Mouse (Mus musculus): ENCODE measurements around the gene Lmo4. TPM values are rescaled to one million over a fixed set of nuclear protein-coding genes. Genes with fewer than 3 reads are reported as not detected.

Gene Lmo4
- polyA plus RNA-seq, 1 experiment from 2014 or later, result 49.0 TPM

- Histone ChIP-seq H3K36me3 (ENCODE audit: control insufficient read depth, insufficient read depth, low read length) (no peaks in the 10 kb centered on the region), H3K9me3 (ENCODE audit: control insufficient read depth, low read length) (no peaks in the 10 kb centered on the region), H3K4me3 (ENCODE audit: low read length) (no peak overlapping the region), H3K4me1 (ENCODE audit: control insufficient read depth, insufficient read depth, low read length) (no peaks in the 10 kb centered on the region), H3K4me2 (replicated peaks; ENCODE audit: low read depth, low read length) (no peak overlapping the region), H3K9ac (ENCODE audit: low read depth, low read length) (no peak overlapping the region), H3K27me3 (ENCODE audit: control insufficient read depth, insufficient read depth, low read length) (no peaks in the 10 kb centered on the region), H3K27ac (ENCODE audit: low read depth, low read length) (no peak overlapping the region)
- no peak for ATAC-seq (ENCODE audit: low FRiP score, low TSS enrichment)
- WGBS, result 95% methylated on average over 3 of the region's 3 CpGs
These were observed 56.8 kb downstream of the Lmo4 start for GRCm38 (mm10) chr3:144148234-144148633.

GRCm38 (mm10) chr3:144147244-144147643, 57.8 kb downstream of the Lmo4 start:
- ATAC-seq (ENCODE audit: low FRiP score, low TSS enrichment), result no peak
- Histone ChIP-seq H3K4me3 (ENCODE audit: low read length) (no peak overlapping the region), H3K4me1 (ENCODE audit: control insufficient read depth, insufficient read depth, low read length) (no peaks in the 10 kb centered on the region), H3K27me3 (ENCODE audit: control insufficient read depth, insufficient read depth, low read length) (no peaks in the 10 kb centered on the region), H3K27ac (ENCODE audit: low read depth, low read length) (no peak overlapping the region), H3K4me2 (replicated peaks; ENCODE audit: low read depth, low read length) (no peak overlapping the region), H3K9me3 (ENCODE audit: control insufficient read depth, low read length) (no peaks in the 10 kb centered on the region), H3K36me3 (ENCODE audit: control insufficient read depth, insufficient read depth, low read length) (no peaks in the 10 kb centered on the region), H3K9ac (ENCODE audit: low read depth, low read length) (no peak overlapping the region)
- 91% methylated on average over 3 of the region's 3 CpGs for WGBS

- H3K27ac ChIP-seq (ENCODE audit: low read depth, low read length), result no peak overlapping the region
- H3K9ac ChIP-seq (ENCODE audit: low read depth, low read length), result no peak overlapping the region
- no peaks in the 10 kb centered on the region for H3K36me3 ChIP-seq (ENCODE audit: control insufficient read depth, insufficient read depth, low read length)
- no peak for ATAC-seq (ENCODE audit: low FRiP score, low TSS enrichment)
- WGBS, result 79% methylated on average over 4 of the region's 4 CpGs
- H3K9me3 ChIP-seq (ENCODE audit: control insufficient read depth, low read length), result no peaks in the 10 kb centered on the region
- H3K27me3 ChIP-seq (ENCODE audit: control insufficient read depth, insufficient read depth, low read length), result no peaks in the 10 kb centered on the region
- no peaks in the 10 kb centered on the region for H3K4me1 ChIP-seq (ENCODE audit: control insufficient read depth, insufficient read depth, low read length)
- H3K4me3 ChIP-seq (ENCODE audit: low read length), result no peak overlapping the region
- no peak overlapping the region for H3K4me2 ChIP-seq (replicated peaks; ENCODE audit: low read depth, low read length)
These were observed 61.0 kb downstream of the Lmo4 start for GRCm38 (mm10) chr3:144144066-144144465.

GRCm38 (mm10) chr3:144142939-144143338, 62.1 kb downstream of the Lmo4 start:
- no peak for ATAC-seq (ENCODE audit: low FRiP score, low TSS enrichment)
- H3K4me3 ChIP-seq (ENCODE audit: low read length), result no peak overlapping the region
- no peaks in the 10 kb centered on the region for H3K9me3 ChIP-seq (ENCODE audit: control insufficient read depth, low read length)
- no peaks in the 10 kb centered on the region for H3K27me3 ChIP-seq (ENCODE audit: control insufficient read depth, insufficient read depth, low read length)
- H3K4me1 ChIP-seq (ENCODE audit: control insufficient read depth, insufficient read depth, low read length), result no peaks in the 10 kb centered on the region
- no peak overlapping the region for H3K9ac ChIP-seq (ENCODE audit: low read depth, low read length)
- 96% methylated on average over 7 of the region's 7 CpGs for WGBS
- no peaks in the 10 kb centered on the region for H3K36me3 ChIP-seq (ENCODE audit: control insufficient read depth, insufficient read depth, low read length)
- H3K4me2 ChIP-seq (replicated peaks; ENCODE audit: low read depth, low read length), result no peak overlapping the region
- no peak overlapping the region for H3K27ac ChIP-seq (ENCODE audit: low read depth, low read length)

GRCm38 (mm10) chr3:144141786-144142185, 63.2 kb downstream of the Lmo4 start:
- WGBS, result 81% methylated on average over 8 of the region's 8 CpGs
- H3K4me3 ChIP-seq (ENCODE audit: low read length), result no peak overlapping the region
- no peak for ATAC-seq (ENCODE audit: low FRiP score, low TSS enrichment)

GRCm38 (mm10) chr3:144140816-144141215, 64.2 kb downstream of the Lmo4 start:
- Histone ChIP-seq H3K4me2 (replicated peaks; ENCODE audit: low read depth, low read length) (no peak overlapping the region), H3K27ac (ENCODE audit: low read depth, low read length) (no peak overlapping the region), H3K4me1 (ENCODE audit: control insufficient read depth, insufficient read depth, low read length) (no peaks in the 10 kb centered on the region), H3K9me3 (ENCODE audit: control insufficient read depth, low read length) (no peaks in the 10 kb centered on the region), H3K27me3 (ENCODE audit: control insufficient read depth, insufficient read depth, low read length) (no peaks in the 10 kb centered on the region), H3K9ac (ENCODE audit: low read depth, low read length) (no peak overlapping the region), H3K4me3 (ENCODE audit: low read length) (no peak overlapping the region), H3K36me3 (ENCODE audit: control insufficient read depth, insufficient read depth, low read length) (no peaks in the 10 kb centered on the region)
- 85% methylated on average over 5 of the region's 5 CpGs for WGBS
- ATAC-seq (ENCODE audit: low FRiP score, low TSS enrichment), result no peak

More at GRCm38 (mm10) chr3:144141786-144142185, 63.2 kb downstream of the Lmo4 start:
- Histone ChIP-seq H3K4me1 (ENCODE audit: control insufficient read depth, insufficient read depth, low read length) (no peaks in the 10 kb centered on the region), H3K9me3 (ENCODE audit: control insufficient read depth, low read length) (no peaks in the 10 kb centered on the region), H3K27ac (ENCODE audit: low read depth, low read length) (no peak overlapping the region), H3K9ac (ENCODE audit: low read depth, low read length) (no peak overlapping the region), H3K36me3 (ENCODE audit: control insufficient read depth, insufficient read depth, low read length) (no peaks in the 10 kb centered on the region), H3K27me3 (ENCODE audit: control insufficient read depth, insufficient read depth, low read length) (no peaks in the 10 kb centered on the region), H3K4me2 (replicated peaks; ENCODE audit: low read depth, low read length) (no peak overlapping the region)

- Histone ChIP-seq H3K36me3 (ENCODE audit: control insufficient read depth, insufficient read depth, low read length) (no peaks in the 10 kb centered on the region), H3K4me2 (replicated peaks; ENCODE audit: low read depth, low read length) (no peak overlapping the region), H3K4me3 (ENCODE audit: low read length) (no peak overlapping the region), H3K4me1 (ENCODE audit: control insufficient read depth, insufficient read depth, low read length) (no peaks in the 10 kb centered on the region), H3K9me3 (ENCODE audit: control insufficient read depth, low read length) (no peaks in the 10 kb centered on the region), H3K27ac (ENCODE audit: low read depth, low read length) (no peak overlapping the region), H3K9ac (ENCODE audit: low read depth, low read length) (no peak overlapping the region), H3K27me3 (ENCODE audit: control insufficient read depth, insufficient read depth, low read length) (no peaks in the 10 kb centered on the region)
- 95% methylated on average over 3 of the region's 3 CpGs for WGBS
- ATAC-seq (ENCODE audit: low FRiP score, low TSS enrichment), result no peak
These were observed 66.4 kb downstream of the Lmo4 start for GRCm38 (mm10) chr3:144138659-144139058.

All from kidney, embryonic 14.5 days (tissue).